Mouse (Mus musculus) spleen, embryonic (tissue): ENCODE measurements around the gene Cfap221.

Source experiments
- CTCF ChIA-PET: fragments of 350-600 bp; sonication (Branson Sonifier 250); formaldehyde crosslinking; loops from one replicate; lab custom pipeline; 2022; lab: Charles Lee

Cfap221 gene

DNA sequence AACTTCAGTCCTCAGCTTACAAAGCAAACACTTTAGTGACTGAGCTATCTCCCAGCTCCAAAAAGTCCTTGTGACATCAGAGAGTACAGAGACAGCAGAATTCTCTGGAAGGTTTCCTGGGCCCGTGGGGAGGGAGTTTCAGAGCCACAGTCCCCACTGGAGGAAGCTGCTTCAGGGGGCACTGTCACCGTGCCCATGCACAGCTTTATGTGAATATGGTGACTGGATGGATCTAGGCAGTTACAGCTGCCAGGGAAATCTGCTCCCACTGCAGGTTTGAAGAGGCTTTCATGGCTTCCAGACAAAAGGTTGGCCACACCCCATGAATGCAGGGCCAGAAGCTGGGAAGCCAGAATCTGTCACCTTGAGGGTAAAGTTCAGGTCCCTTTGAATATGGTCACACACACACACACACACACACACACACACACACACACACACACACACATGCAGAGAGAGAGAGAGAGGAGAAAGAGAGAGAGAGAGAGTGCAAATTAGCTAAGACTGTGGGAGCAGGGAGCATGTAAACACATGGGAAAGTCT lies 89.8 kb downstream of the Cfap221 start:
- CTCF ChIA-PET = interaction anchor here (0.7 kb wide), 1 partner anchor 363 kb away, joined by 5 read pairs; no protein-coding TSS in a partner anchor

DNA sequence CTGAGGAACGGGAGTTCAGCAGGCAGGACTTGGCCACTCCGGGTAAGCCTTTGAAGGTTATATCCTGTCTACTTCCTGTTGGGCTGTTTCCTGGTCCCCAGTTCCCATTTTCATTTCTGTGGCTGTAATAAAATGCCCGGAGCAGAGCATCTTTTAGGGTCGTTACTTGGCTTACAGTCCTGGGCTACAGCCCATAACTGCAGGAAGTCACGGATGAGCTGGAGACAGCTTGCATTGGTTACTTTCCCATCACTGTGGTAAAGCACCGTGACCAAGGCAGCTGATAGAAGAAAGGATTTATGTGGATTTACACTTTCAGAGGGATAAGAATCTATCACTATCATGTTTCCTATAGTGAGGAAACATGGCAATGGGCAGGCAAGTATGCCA lies 93.8 kb downstream of the Cfap221 start:
- CTCF ChIA-PET = no interaction called here

DNA sequence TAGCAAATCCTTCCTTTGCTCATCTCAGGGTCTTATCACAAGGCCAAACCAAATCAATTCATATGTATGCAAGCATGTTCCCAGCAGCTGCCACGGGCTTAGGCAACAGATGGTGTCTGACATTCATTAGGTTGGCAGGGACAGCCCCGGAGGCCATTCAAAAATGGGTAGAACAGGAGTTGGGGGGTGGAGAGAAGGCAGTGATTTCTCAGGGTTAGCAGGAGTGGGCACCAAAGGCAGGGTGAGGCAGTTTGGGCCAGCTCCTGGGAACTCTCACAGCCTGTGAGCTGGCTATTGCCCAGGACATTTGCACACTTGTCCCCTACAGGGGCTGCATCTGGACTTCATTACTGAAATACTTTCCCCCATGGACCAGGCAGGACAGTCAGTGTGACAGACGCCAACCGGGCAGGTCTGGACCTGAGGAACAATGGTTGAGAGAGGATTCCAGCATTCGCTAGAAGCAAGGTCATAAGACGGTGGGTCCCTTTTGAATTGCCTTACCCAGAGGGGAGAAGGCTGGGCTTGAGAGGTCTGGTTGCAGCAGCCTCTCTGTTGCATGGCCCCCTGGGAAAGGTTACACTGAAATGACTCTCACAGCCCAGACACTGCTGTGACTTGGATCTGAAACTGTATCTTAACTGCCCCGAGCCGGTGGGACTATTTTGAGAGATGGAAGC lies 94.3 kb downstream of the Cfap221 start:
- CTCF ChIA-PET = no interaction called here

DNA sequence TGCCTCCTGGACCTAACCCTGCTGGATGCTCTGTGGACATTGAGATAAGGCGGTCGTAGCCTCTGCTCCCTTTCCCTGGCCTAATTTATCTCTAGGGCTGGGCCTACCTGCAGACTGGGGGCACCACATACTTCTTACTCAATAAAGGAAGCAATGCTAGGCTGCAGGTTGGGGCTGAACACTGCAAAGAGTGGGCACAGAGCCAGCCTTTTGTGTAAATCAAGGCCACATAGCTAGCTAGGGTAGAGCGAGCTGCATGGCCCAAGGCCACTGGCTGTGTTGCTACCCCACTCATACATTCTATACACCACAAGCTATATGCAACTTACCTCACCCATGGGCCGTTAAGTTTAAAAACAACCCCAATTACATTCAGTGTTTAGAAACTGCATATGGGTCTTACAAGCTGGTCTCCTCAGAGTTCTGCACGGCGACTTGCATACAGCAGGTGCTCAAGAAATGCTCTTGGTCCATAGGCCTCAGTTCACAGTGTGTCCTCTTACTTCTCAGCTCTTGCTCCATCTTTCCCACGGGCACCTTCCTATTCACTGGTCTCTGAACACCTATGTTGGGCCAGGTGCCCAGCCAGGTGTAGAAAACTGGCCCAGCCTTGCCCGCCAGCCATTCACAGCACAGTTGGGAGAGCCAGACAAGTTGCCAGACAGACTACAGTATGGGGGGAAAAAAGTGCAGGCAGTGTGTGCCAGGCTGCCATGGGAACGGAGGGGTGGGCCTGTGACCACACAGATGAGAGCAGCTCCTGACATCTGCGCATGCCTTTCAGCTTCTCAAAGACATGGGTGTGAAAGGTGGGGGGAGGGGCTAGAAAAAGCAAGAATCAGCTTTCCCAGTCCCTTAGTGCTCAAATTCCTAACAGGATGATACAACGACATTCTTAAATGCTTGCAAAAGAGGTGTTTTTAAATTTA lies 97.6 kb downstream of the Cfap221 start:
- CTCF ChIA-PET = no interaction called here

DNA sequence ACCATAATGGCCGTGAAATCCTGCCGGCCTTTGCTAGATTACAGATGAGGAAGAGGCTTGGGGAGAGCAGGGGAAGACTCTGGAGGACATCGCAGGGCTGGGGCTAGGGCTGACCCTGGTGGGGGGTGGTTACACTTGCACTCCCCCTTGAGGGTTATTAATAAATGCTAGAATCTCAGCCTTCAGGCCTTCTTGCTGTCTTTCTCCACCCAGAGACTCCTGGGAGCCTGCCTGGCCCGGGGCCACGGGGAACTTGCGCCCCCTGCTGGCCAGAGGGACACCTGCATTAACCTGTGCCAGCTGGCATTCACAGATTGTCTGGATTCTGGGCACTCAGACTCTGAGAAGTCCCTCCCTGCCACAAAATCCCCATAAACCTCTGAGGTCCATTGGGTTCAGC lies 102.1 kb downstream of the Cfap221 start:
- CTCF ChIA-PET = no interaction called here

DNA sequence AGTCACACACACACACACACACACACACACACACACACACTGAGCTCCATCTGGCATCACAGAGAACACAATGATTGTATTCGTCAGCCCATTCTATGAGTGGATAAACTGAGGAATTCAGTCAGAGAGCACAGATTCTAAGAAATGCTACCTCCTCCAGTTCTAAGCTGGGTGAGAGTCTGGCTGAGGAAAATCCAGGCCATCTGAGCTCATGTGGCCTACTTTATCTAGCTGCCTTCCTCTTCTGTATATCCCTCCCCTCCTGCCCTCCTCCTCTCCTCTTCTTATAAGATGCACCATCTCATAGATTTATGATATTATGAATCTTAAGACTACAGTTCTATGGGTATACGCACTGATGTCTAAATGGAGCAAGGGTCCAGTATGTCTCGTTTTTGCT lies 103.4 kb downstream of the Cfap221 start:
- CTCF ChIA-PET = no interaction called here

DNA sequence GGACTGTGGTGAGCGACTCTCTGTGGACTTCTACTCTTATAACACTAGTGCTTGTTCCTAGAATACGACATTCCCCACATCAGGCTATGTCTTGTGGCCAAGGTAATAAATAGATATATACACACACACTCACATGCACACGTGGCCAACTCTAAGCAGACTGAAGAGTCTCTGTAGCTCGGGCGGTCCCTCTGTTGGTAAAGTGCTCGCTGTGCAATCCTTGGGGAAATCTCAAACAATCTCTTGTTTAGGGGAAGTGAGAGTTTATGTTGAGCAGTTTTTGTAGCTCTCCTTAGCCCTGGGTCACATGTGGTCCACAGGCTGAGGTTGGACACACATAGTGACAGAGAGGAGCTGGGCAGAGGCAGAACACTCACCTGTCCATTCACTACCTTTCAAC lies 104.1 kb downstream of the Cfap221 start:
- CTCF ChIA-PET = no interaction called here

DNA sequence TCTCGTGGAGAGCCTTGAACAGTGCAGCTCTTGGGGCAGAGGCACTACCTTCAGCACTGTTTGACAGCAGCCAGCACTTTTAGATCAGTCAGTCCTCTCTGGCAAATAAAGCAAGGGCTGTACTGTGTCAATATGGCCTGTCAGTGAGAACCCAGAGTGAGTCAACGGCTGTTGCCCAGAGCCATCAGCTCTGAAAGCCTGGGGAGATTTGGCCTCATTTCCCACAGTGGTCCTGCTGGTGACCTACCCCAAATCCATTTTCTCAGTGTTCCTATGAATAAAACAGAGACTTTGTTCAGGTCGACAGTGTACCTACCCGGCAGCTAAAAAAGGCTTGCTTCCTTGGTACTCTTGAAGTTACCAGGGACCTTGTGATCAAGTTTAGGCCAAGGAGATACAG lies 105.2 kb downstream of the Cfap221 start:
- CTCF ChIA-PET = no interaction called here

DNA sequence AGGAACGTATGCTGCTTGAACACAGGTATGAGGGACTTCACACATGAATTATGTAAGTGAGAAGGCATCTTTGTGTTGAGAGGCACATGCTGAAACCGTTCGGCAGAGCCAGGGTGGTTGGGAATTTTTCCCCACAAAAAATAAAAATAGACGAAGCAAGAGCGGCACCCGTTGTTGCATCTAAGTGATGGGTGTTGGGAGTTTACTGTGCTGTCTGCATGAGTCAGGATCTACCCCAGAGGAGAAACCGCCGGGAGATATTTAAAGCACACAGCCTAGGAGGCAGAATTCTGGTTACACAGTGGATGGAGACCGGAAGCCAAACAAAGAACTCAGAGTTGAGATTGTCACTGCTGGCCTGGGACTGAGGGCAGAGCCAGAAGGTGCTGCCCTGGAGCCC lies 105.9 kb downstream of the Cfap221 start:
- CTCF ChIA-PET = no interaction called here

DNA sequence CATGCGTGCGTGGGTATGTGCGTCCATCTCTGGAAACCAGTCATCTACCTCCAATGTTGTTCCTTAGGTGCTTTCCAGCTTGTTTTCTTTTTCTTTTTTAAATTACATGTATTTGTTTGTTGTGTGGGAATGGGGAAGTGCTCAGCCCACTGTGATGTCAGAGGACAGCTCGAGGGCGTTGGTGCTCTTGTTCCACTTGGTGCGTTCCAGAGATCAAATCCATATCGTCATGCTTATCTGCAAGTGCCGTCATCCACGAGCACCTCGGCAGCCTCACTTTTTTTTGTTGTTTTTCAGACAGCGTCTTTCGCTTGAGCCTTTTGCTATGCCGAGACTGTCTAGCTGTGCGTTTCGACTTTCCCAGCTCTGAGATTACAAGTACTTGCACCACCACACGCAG lies 107.7 kb downstream of the Cfap221 start:
- CTCF ChIA-PET = no interaction called here

DNA sequence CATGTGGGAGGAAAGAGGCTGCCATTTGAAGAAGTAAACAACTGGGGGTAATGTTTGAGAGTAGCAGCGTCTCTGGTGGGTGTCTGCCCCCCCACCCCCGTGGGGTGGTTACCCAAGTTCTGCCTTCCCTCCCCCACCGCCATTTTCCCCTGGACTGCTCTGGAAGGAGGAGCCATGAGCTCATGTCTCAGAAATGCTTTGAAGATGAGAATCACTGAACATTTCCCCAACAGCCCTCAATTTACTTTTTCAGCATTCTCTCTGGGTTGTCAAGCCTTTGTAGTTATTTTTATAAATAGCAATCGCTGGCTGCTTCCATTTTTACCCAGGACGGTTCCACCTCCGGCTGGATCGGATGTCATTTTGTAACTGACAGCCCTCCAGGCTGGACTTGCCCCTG lies 110.7 kb downstream of the Cfap221 start:
- CTCF ChIA-PET = no interaction called here

DNA sequence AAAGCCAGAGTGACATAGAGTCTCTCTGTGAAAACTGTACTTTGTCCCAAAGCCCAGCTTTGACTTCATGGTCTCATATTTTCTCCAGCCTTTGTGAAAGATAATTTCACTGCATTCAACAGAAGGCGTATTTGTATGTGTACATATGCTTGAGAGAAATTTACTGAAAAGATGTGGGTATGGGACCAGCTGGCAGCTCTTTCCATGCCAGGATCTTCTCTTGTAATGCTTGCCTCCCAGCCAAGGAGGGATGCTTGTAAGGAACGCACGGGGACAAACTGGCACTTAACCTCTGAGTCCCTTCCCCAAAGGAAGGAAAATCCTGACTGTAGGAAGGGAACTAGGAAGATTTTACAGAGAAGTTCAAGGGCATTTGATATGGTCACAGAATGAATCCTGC lies 112.8 kb downstream of the Cfap221 start:
- CTCF ChIA-PET = no interaction called here

DNA sequence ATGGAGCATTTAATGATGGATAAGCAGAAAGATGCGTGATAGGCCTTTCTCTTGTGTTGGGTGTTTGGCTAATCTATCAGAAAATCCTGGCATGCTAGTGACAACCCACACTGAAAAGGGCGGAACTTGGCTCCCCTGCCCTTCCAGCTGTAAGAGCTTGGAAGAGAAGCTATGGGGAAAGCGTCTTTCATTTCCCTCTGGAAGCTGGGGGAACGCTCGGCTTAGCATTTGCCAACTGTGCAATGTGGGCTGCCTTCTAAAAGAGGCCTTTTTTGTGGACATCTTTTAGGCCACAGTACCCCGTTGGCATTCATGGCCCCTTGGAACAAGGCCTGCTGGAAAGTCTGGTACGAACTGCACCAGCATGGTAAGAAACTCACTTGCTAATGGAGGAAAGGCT lies 118.1 kb downstream of the Cfap221 start:
- CTCF ChIA-PET = interaction anchor here (0.6 kb wide), 1 partner anchor 243 kb away, joined by 4 read pairs; no protein-coding TSS in a partner anchor

DNA sequence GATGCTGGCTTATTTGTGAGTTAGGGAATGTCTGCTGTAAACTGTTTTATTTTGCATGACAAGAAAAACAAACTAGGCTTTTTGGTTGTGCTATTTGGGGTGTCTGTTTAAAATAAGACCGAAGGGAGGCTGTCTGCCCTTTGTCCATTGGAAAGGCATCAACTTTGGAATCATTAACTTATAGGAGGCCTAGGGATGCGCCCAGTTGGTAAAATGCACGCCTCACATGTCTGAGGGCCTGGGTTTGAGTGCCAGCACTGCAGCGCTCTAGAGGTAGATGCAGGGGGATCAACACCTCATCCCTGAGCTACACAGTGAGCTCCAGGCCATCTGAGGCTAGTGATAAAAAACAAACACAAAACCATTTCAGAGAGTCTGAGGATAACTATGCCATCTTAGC lies 119.6 kb downstream of the Cfap221 start:
- CTCF ChIA-PET = no interaction called here
